Mouse (Mus musculus): ENCODE measurements around the gene Porcn.
A peak's percentile ranks its signal among the peaks of the same experiment; 100 is the strongest.

DNA sequence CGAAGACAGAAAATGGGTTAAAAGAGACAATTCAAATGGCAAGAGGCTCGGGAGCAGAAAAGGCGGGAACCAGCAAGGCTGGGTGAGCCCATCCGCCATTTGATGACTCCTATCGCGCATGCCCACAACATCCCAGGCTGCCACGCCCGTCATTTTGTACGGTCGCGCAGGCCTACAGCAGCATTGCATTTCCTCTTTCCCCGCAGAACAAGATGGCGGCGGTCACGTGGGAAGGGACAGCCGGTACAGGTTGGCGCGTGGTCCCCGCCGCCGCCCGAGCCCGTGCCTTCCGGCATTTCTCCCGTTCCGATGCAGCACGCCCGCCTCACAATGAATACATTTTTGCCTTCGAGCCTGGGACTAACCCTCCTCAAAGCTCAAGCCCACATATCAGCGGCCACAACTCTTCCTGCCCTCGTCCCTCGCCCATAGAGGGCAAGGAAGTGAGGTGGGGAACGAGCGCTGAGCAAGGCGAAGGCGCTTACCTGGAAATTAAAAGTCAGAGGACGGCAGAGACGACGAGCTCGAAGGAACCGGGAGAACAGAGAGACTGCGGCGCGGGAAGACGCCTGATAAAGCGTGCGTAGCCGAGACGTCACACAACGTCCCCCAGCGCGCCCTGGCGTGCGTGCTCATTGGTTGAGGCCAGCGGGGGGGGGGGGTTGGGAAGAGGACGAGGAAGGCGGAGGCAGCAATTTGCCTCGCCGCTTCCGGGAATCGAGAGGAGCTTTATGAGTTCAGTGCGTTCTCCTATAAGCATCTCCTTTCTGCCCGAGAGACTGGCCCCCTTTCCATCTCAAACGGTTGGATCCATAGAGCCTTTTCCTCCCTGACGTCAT is 61.0 kb downstream of the Porcn start, which contains the start of gene Rbm3:
- TF ChIP-seq CTCF (IDR thresholded peaks at IDR 0.05; ENCODE audit: control insufficient read depth, insufficient read depth, insufficient read length) = no peak
- TF ChIP-seq USF1 (IDR thresholded peaks at IDR 0.05; ENCODE audit: low read depth) = peak; percentile 74
- TF ChIP-seq MAX (IDR thresholded peaks at IDR 0.05) = peak; percentile 41

Measured in C2C12 (cell line).